Mouse (Mus musculus) heart, postnatal 0 days (tissue): Measurements from ENCODE around the gene E130114P18Rik.

Experiments used
- CTCF ChIP-seq: IDR thresholded peaks from 2 replicates; pipeline ENCODE4 v1.5.1; 2016; ENCODE audit warnings: antibody characterized with exemption, control low read depth, low read depth
- EP300 ChIP-seq: IDR thresholded peaks from 2 replicates; pipeline ENCODE4 v1.6.1; 2016; ENCODE audit warnings: antibody characterized with exemption, low read depth

GRCm38 (mm10) chr4:97582796-97583430 lies 195.0 kb downstream of the E130114P18Rik start:
- no peak for TF ChIP-seq CTCF
- no peak for TF ChIP-seq EP300
